9 mouse cellular contexts compared by ENCODE assay signal in the genomic region with DNA sequence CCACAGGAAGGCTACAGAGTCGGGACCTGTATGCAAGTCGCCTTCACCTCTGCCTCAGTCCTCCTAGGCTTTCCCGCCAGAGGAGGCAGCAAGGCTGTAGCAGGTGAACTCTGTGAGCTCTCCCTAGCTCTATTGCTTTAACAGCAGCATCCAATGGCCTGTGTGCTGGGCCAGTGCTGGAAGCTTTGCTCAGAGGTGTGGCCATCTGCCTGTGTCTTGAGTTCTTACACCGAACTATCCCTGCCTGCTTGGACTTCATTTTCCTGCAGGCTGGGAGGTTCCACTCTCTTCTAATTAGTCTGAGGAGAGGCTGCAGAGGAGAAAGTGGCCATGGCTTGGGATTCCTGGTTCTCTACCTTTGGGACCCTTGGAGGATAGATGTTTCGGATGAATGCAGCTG. TPM values are rescaled to one million over a fixed set of nuclear protein-coding genes. Genes with fewer than 3 reads are reported as not detected.
DNase-seq lines count a peak whose midpoint lies in the region; ATAC-seq and TF ChIP-seq lines count a peak whose summit lies in the region.
"Had no signal": no experiment of that assay in that cellular context is flagged by ENCODE, and none has a peak within 500 bp of the region (broad histone marks: within the 10 kb centered on the region; RNA-seq: fewer than 3 reads in every experiment).

No protein-coding gene starts in this region.

- peak in 1 of 2 experiments; percentile 8 for DNase-seq in left cerebral cortex, adult 2 months (ENCODE audit: extremely low spot score in 1 of 2, low spot score in 2 of 2)
- no peak for DNase-seq in left cerebral cortex, postnatal 4 days
- no peak for DNase-seq in forebrain, embryonic 11.5 days (ENCODE audit: low spot score)
- DNase-seq in thymus, adult 18-20 months = no peak
- DNase-seq in cerebellum, postnatal 4 days (ENCODE audit: low spot score in 2 of 2) = no peak
- DNase-seq: kidney, adult 9 months; lung, adult 2 months had no signal

- 0 out of 2 replicates have a peak overlapping the region, but pooled peaks have one; percentile 35 for H3K9ac ChIP-seq in forebrain, embryonic 11.5 days (ENCODE audit: low read length)
- H3K9ac ChIP-seq in intestine, embryonic 15.5 days = peak overlapping the region; percentile 26; the same call in 1 of the 2 replicates
- H3K9ac ChIP-seq in neural tube, embryonic 15.5 days (replicated peaks) = peak overlapping the region; percentile 12; the same call in 1 of the 2 replicates

- 29% methylated on average over 5 of the region's 5 CpGs for WGBS in forebrain, embryonic 11.5 days
- WGBS in intestine, embryonic 15.5 days = 49% methylated on average over 5 of the region's 5 CpGs
- 25% methylated on average over 5 of the region's 5 CpGs for WGBS in neural tube, embryonic 15.5 days

- H3K4me3 ChIP-seq in left cerebral cortex, adult 2 months = no peak overlapping the region
- no peak overlapping the region for H3K4me3 ChIP-seq in forebrain, embryonic 11.5 days (ENCODE audit: low read depth, low read length)
- H3K4me3 ChIP-seq in intestine, embryonic 15.5 days (replicated peaks) = no peak overlapping the region
- no peak overlapping the region for H3K4me3 ChIP-seq in neural tube, embryonic 15.5 days (replicated peaks)

- H3K36me3 ChIP-seq in forebrain, embryonic 11.5 days (ENCODE audit: control insufficient read depth, insufficient read depth, low read length) = no peaks in the 10 kb centered on the region
- H3K36me3 ChIP-seq in intestine, embryonic 15.5 days = no peaks in the 10 kb centered on the region
- peaks cover 13% of the 10 kb centered on the region; the same call in 1 of the 2 replicates for H3K36me3 ChIP-seq in neural tube, embryonic 15.5 days

- intact Hi-C loops in left cerebral cortex, adult 2 months (cut with DNase I) = no loop called here
- intact Hi-C loops in left cerebral cortex, postnatal 4 days (cut with DNase I) = no loop called here

- no peaks in the 10 kb centered on the region for H3K27me3 ChIP-seq in forebrain, embryonic 11.5 days (ENCODE audit: control insufficient read depth, insufficient read depth, low read length)
- no peaks in the 10 kb centered on the region for H3K27me3 ChIP-seq in intestine, embryonic 15.5 days (replicated peaks)
- no peaks in the 10 kb centered on the region for H3K27me3 ChIP-seq in neural tube, embryonic 15.5 days (replicated peaks)

- H3K4me2 ChIP-seq in forebrain, embryonic 11.5 days (ENCODE audit: low read depth, low read length, severe bottlenecking) = no peak overlapping the region; the same call in 1 of the 2 replicates
- peak overlapping the region; percentile 87; the same call in 1 of the 2 replicates for H3K4me2 ChIP-seq in intestine, embryonic 15.5 days (replicated peaks)
- peak overlapping the region; percentile 87 for H3K4me2 ChIP-seq in neural tube, embryonic 15.5 days

- H3K4me1 ChIP-seq in forebrain, embryonic 11.5 days (replicated peaks; ENCODE audit: control insufficient read depth, insufficient read depth, low read length) = peaks cover 19% of the 10 kb centered on the region
- H3K4me1 ChIP-seq in intestine, embryonic 15.5 days (replicated peaks) = peaks cover 33% of the 10 kb centered on the region
- H3K4me1 ChIP-seq in neural tube, embryonic 15.5 days = peaks cover 75% of the 10 kb centered on the region

- TF ChIP-seq CTCF in left cerebral cortex, adult 2 months (IDR thresholded peaks at IDR 0.05) = no peak

- H3K27ac ChIP-seq in left cerebral cortex, adult 2 months = peak overlapping the region; percentile 93; the same call in 1 of the 2 replicates
- H3K27ac ChIP-seq in forebrain, embryonic 11.5 days (ENCODE audit: low read depth, low read length) = peak overlapping the region; percentile 74
- 0 out of 2 replicates have a peak overlapping the region, but pooled peaks have one; percentile 66 for H3K27ac ChIP-seq in intestine, embryonic 15.5 days
- peak overlapping the region; percentile 92 for H3K27ac ChIP-seq in neural tube, embryonic 15.5 days (replicated peaks)

- no peaks in the 10 kb centered on the region for H3K9me3 ChIP-seq in forebrain, embryonic 11.5 days (ENCODE audit: control insufficient read depth, low read length)
- no peaks in the 10 kb centered on the region for H3K9me3 ChIP-seq in intestine, embryonic 15.5 days
- no peaks in the 10 kb centered on the region for H3K9me3 ChIP-seq in neural tube, embryonic 15.5 days (replicated peaks)

- no peak for ATAC-seq in forebrain, embryonic 11.5 days (replicated peaks; ENCODE audit: low FRiP score)
- ATAC-seq in intestine, embryonic 15.5 days = no peak
- no peak for ATAC-seq in neural tube, embryonic 15.5 days (ENCODE audit: low FRiP score)

RNA-seq across cellular contexts. Expression of a gene that starts 4.9 kb away (rescaled TPM):
- total RNA-seq in left cerebral cortex, adult 2 months (2021) = 10 to 100 TPM; 96.5 to 96.8 TPM
- total RNA-seq in left cerebral cortex, postnatal 4 days (2021) = 10 to 100 TPM; 90.1 to 93.0 TPM
- polyA plus RNA-seq in forebrain, embryonic 11.5 days (2014; fragmentation: Nextera tagmentation; extraction: Ambion mirVana) = 25.4 and 28.4 TPM in 2 replicates
- 10.8 and 11.0 TPM in 2 replicates for polyA plus RNA-seq in intestine, embryonic 15.5 days (2015; fragmentation: Nextera tagmentation; extraction: Ambion mirVana)
- polyA plus RNA-seq in neural tube, embryonic 15.5 days (2015; fragmentation: Nextera tagmentation; extraction: Ambion mirVana) = 49.1 and 57.4 TPM in 2 replicates

RNA-seq across cellular contexts. Expression of a gene that starts 6.0 kb away (rescaled TPM):
- total RNA-seq in left cerebral cortex, adult 2 months (2021) = 10 to 100 TPM; 32.4 to 36.2 TPM
- total RNA-seq in left cerebral cortex, postnatal 4 days (2021) = 10 to 100 TPM; 71.4 to 72.0 TPM
- polyA plus RNA-seq in forebrain, embryonic 11.5 days (2014; fragmentation: Nextera tagmentation; extraction: Ambion mirVana) = 98.9 and 109 TPM in 2 replicates
- polyA plus RNA-seq in intestine, embryonic 15.5 days (2015; fragmentation: Nextera tagmentation; extraction: Ambion mirVana) = 94.1 and 101 TPM in 2 replicates
- 93.7 and 98.4 TPM in 2 replicates for polyA plus RNA-seq in neural tube, embryonic 15.5 days (2015; fragmentation: Nextera tagmentation; extraction: Ambion mirVana)

RNA-seq across cellular contexts. Expression of a gene that starts 8.5 kb away (rescaled TPM):
- total RNA-seq in left cerebral cortex, adult 2 months (2021) = not detected
- not detected for total RNA-seq in left cerebral cortex, postnatal 4 days (2021)
- 15.6 TPM in 1 of 2 replicates, not detected in the other for polyA plus RNA-seq in forebrain, embryonic 11.5 days (2014; fragmentation: Nextera tagmentation; extraction: Ambion mirVana)
- polyA plus RNA-seq in intestine, embryonic 15.5 days (2015; fragmentation: Nextera tagmentation; extraction: Ambion mirVana) = 5.4 TPM in 1 of 2 replicates, not detected in the other
- polyA plus RNA-seq in neural tube, embryonic 15.5 days (2015; fragmentation: Nextera tagmentation; extraction: Ambion mirVana) = 6.2 and 6.4 TPM in 2 replicates
- polyA plus RNA-seq: lung, adult 2 months had no signal

RNA-seq across cellular contexts. Expression of a gene that starts 12.7 kb away (rescaled TPM):
- total RNA-seq in left cerebral cortex, adult 2 months (2021) = 1 to 10 TPM; 2.4 to 2.6 TPM
- 1 to 10 TPM; 3.9 to 5.0 TPM for total RNA-seq in left cerebral cortex, postnatal 4 days (2021)
- 0.80 and 2.1 TPM in 2 replicates for polyA plus RNA-seq in forebrain, embryonic 11.5 days (2014; fragmentation: Nextera tagmentation; extraction: Ambion mirVana)
- 1.3 and 1.6 TPM in 2 replicates for polyA plus RNA-seq in intestine, embryonic 15.5 days (2015; fragmentation: Nextera tagmentation; extraction: Ambion mirVana)
- 13.9 and 14.0 TPM in 2 replicates for polyA plus RNA-seq in neural tube, embryonic 15.5 days (2015; fragmentation: Nextera tagmentation; extraction: Ambion mirVana)

RNA-seq across cellular contexts. Expression of a gene that starts 41.7 kb away (rescaled TPM):
- 100 to 1,000 TPM; 497 to 500 TPM for total RNA-seq in left cerebral cortex, adult 2 months (2021)
- total RNA-seq in left cerebral cortex, postnatal 4 days (2021) = 100 to 1,000 TPM; 546 to 548 TPM
- 236 and 247 TPM in 2 replicates for polyA plus RNA-seq in forebrain, embryonic 11.5 days (2014; fragmentation: Nextera tagmentation; extraction: Ambion mirVana)
- 178 and 182 TPM in 2 replicates for polyA plus RNA-seq in intestine, embryonic 15.5 days (2015; fragmentation: Nextera tagmentation; extraction: Ambion mirVana)
- 117 and 143 TPM in 2 replicates for polyA plus RNA-seq in neural tube, embryonic 15.5 days (2015; fragmentation: Nextera tagmentation; extraction: Ambion mirVana)
